Mouse (Mus musculus) MEL (cell line): ENCODE data around the gene Hpgd. TPM values are rescaled to one million over a fixed set of nuclear protein-coding genes. Genes with fewer than 3 reads are reported as not detected.
"Not testable (repeated sequence)": the region's sequence is repeated elsewhere in the genome, so short reads cannot be mapped to it uniquely, and the experiment has no call there.

Source experiments
- DNase-seq: peaks from one replicate; pipeline ENCODE4 v3.0.0; 2011; ENCODE audit warnings: low read depth, low spot score
- H3K27ac ChIP-seq: 2 replicates; pipeline ENCODE4 v1.5.1; 2012; ENCODE audit warnings: low read depth, mild to moderate bottlenecking, control low read depth, low read length, moderate library complexity; ENCODE audit not compliant: control insufficient read depth
- H3K27me3 ChIP-seq, 2 experiments: fragments of 150-350 bp in 1 of 2; sonication (generic) in 1 of 2; 2 replicates each; pipeline ENCODE4 v1.6.1; 2012; ENCODE audit warnings: low read length in 2 of 2, mild to moderate bottlenecking in 2 of 2, improper control_type of control experiment in 1 of 2, moderate library complexity in 1 of 2; ENCODE audit not compliant: insufficient read depth in 2 of 2, control insufficient read depth in 1 of 2
- H3K36me3 ChIP-seq, 2 experiments: 2 replicates each; pipeline ENCODE4 v1.6.1; 2012 to 2014; ENCODE audit warnings: low read length in 2 of 2, improper control_type of control experiment in 1 of 2, inconsistent platforms in 1 of 2, mild to moderate bottlenecking in 1 of 2; ENCODE audit not compliant: insufficient read depth in 2 of 2, control insufficient read depth in 1 of 2
- H3K4me1 ChIP-seq, 2 experiments: fragments of 150-350 bp in 1 of 2; sonication (generic) in 1 of 2; 2 replicates each; pipeline ENCODE4 v1.6.1; 2012; ENCODE audit warnings: low read length in 2 of 2, improper control_type of control experiment in 1 of 2, mild to moderate bottlenecking in 1 of 2; ENCODE audit not compliant: insufficient read depth in 2 of 2, control insufficient read depth in 1 of 2
- H3K4me3 ChIP-seq, 2 experiments: fragments of 150-350 bp in 1 of 2; sonication (generic) in 1 of 2; 2 replicates each; pipeline ENCODE4 v1.5.1; 2012; ENCODE audit warnings: low read depth in 2 of 2, low read length in 2 of 2, mild to moderate bottlenecking in 2 of 2, moderate library complexity in 2 of 2, control low read depth in 1 of 2, improper control_type of control experiment in 1 of 2; ENCODE audit not compliant: control insufficient read depth in 1 of 2, insufficient read depth in 1 of 2
- H3K79me2 ChIP-seq: 2 replicates; pipeline ENCODE4 v1.6.1; 2012; ENCODE audit warnings: mild to moderate bottlenecking, low read length, moderate library complexity; ENCODE audit not compliant: control insufficient read depth, poor library complexity, insufficient read depth
- H3K9ac ChIP-seq: 2 replicates; pipeline ENCODE4 v1.6.1; 2012; ENCODE audit warnings: low read depth, mild to moderate bottlenecking, control low read depth, low read length, moderate library complexity; ENCODE audit not compliant: control insufficient read depth, poor library complexity, severe bottlenecking
- H3K9me3 ChIP-seq: fragments of 150-350 bp; sonication (generic); replicated peaks from 2 replicates; pipeline ENCODE4 v1.6.1; 2012; ENCODE audit warnings: mild to moderate bottlenecking, low read length, improper control_type of control experiment, moderate library complexity; ENCODE audit not compliant: insufficient read depth
- CHD1 ChIP-seq: IDR thresholded peaks from 2 replicates; pipeline ENCODE4 v1.6.1; 2012; ENCODE audit warnings: low read depth, mild to moderate bottlenecking, inconsistent platforms, low read length, improper control_type of control experiment
- CHD2 ChIP-seq: IDR thresholded peaks from 2 replicates; pipeline ENCODE4 v1.6.1; 2011; ENCODE audit warnings: low read length, improper control_type of control experiment
- CTCF ChIP-seq, 3 experiments: IDR thresholded peaks in 2 of 3; conservative IDR thresholded peaks in 1 of 3; 2 replicates each; pipeline ENCODE4 v1.5.1; 2011 to 2012; ENCODE audit warnings: low read length in 3 of 3, low read depth in 2 of 3, mild to moderate bottlenecking in 2 of 3, improper control_type of control experiment in 1 of 3, inconsistent platforms in 1 of 3, mixed read lengths in 1 of 3, moderate library complexity in 1 of 3; ENCODE audit not compliant: control insufficient read depth in 1 of 3, insufficient read depth in 1 of 3, poor library complexity in 1 of 3, severe bottlenecking in 1 of 3
- E2F4 ChIP-seq: IDR thresholded peaks from 2 replicates; pipeline ENCODE4 v1.6.1; 2011; ENCODE audit warnings: low read depth, low read length, improper control_type of control experiment, borderline replicate concordance
- EP300 ChIP-seq, 2 experiments: IDR thresholded peaks; 2 replicates each; pipeline ENCODE4 v1.6.1; 2011; ENCODE audit warnings: improper control_type of control experiment in 2 of 2, low read length in 2 of 2, low read depth in 1 of 2, mild to moderate bottlenecking in 1 of 2
- MAFK ChIP-seq: IDR thresholded peaks from 2 replicates; pipeline ENCODE4 v1.6.1; 2011; ENCODE audit warnings: low read depth, mild to moderate bottlenecking, low read length, improper control_type of control experiment, borderline replicate concordance
- MAX ChIP-seq: IDR thresholded peaks from 2 replicates; pipeline ENCODE4 v1.6.1; 2011; ENCODE audit warnings: low read length, improper control_type of control experiment
- MAZ ChIP-seq: IDR thresholded peaks from 2 replicates; pipeline ENCODE4 v1.6.1; 2012; ENCODE audit warnings: low read depth, mild to moderate bottlenecking, inconsistent platforms, low read length, improper control_type of control experiment
- MXI1 ChIP-seq: IDR thresholded peaks from 2 replicates; pipeline ENCODE4 v1.6.1; 2011; ENCODE audit warnings: mild to moderate bottlenecking, low read depth, low read length, improper control_type of control experiment
- MYB ChIP-seq: IDR thresholded peaks from 2 replicates; pipeline ENCODE4 v1.6.1; 2011; ENCODE audit warnings: mild to moderate bottlenecking, low read depth, low read length, improper control_type of control experiment
- MYC ChIP-seq: IDR thresholded peaks from 2 replicates; pipeline ENCODE4 v1.6.1; 2011; ENCODE audit warnings: low read depth, mild to moderate bottlenecking, low read length, improper control_type of control experiment, moderate library complexity
- POLR2A ChIP-seq, 2 experiments: IDR thresholded peaks; 2 replicates each; pipeline ENCODE4 v1.6.1; 2011 to 2012; ENCODE audit warnings: low read length in 2 of 2, mild to moderate bottlenecking in 2 of 2, control low read depth in 1 of 2, improper control_type of control experiment in 1 of 2, low read depth in 1 of 2, moderate library complexity in 1 of 2; ENCODE audit not compliant: control insufficient read depth in 1 of 2, insufficient read depth in 1 of 2, poor library complexity in 1 of 2
- POLR2AphosphoS5 ChIP-seq: IDR thresholded peaks from 2 replicates; pipeline ENCODE4 v1.6.1; 2012; ENCODE audit warnings: low read depth, borderline replicate concordance, mild to moderate bottlenecking, inconsistent platforms, low read length, moderate library complexity, mixed read lengths
- RAD21 ChIP-seq: IDR thresholded peaks from 2 replicates; pipeline ENCODE4 v1.6.1; 2011; ENCODE audit warnings: mild to moderate bottlenecking, low read depth, low read length, improper control_type of control experiment
- SMC3 ChIP-seq: IDR thresholded peaks from 2 replicates; pipeline ENCODE4 v1.6.1; 2011; ENCODE audit warnings: low read depth, low read length, improper control_type of control experiment
- TCF12 ChIP-seq: IDR thresholded peaks from 2 replicates; pipeline ENCODE4 v1.6.1; 2014; ENCODE audit warnings: low read depth, mild to moderate bottlenecking, inconsistent platforms, low read length, improper control_type of control experiment, moderate library complexity
- UBTF ChIP-seq: IDR thresholded peaks from 2 replicates; pipeline ENCODE4 v1.6.1; 2012; ENCODE audit warnings: low read depth, mild to moderate bottlenecking, inconsistent platforms, low read length, improper control_type of control experiment, moderate library complexity, borderline replicate concordance; ENCODE audit not compliant: insufficient read depth
- USF2 ChIP-seq, 2 experiments: IDR thresholded peaks; 2 replicates each; pipeline ENCODE4 v1.6.1; 2011 to 2012; ENCODE audit warnings: improper control_type of control experiment in 2 of 2, low read length in 2 of 2, borderline replicate concordance in 1 of 2, inconsistent platforms in 1 of 2, low read depth in 1 of 2, mild to moderate bottlenecking in 1 of 2; ENCODE audit not compliant: insufficient read depth in 1 of 2
- ZC3H11A ChIP-seq: IDR thresholded peaks from 2 replicates; pipeline ENCODE4 v1.6.1; 2012; ENCODE audit warnings: low read depth, mild to moderate bottlenecking, inconsistent platforms, low read length, improper control_type of control experiment
- ZKSCAN1 ChIP-seq: IDR thresholded peaks from 2 replicates; pipeline ENCODE4 v1.6.1; 2012; ENCODE audit warnings: low read depth, mild to moderate bottlenecking, inconsistent platforms, low read length, improper control_type of control experiment, moderate library complexity
- polyA plus RNA-seq, 2 experiments: library from polyadenylated mRNA; stranded (reverse) in 1 of 2; unstranded in 1 of 2; fragments of >175 nt in 1 of 2; fragments of >200 nt in 1 of 2; gene quantifications; 2 replicates each; pipeline versions ENCODE4 v1.2.1 to v1.2.4; 2012; ENCODE audit warnings: low replicate concordance in 2 of 2, low read depth in 1 of 2; ENCODE audit not compliant: insufficient read length in 2 of 2, insufficient read depth in 1 of 2, missing spikeins in 1 of 2
- total RNA-seq: library from RNA; depleted of rRNA; stranded (reverse); fragments of 300-350 nt; gene quantifications from 2 replicates; pipeline ENCODE4 v1.2.3, GENCODE M21; 2012; rRNA removed

Gene Hpgd
- total RNA-seq: not detected in 2 replicates
- polyA plus RNA-seq: not detected

DNA sequence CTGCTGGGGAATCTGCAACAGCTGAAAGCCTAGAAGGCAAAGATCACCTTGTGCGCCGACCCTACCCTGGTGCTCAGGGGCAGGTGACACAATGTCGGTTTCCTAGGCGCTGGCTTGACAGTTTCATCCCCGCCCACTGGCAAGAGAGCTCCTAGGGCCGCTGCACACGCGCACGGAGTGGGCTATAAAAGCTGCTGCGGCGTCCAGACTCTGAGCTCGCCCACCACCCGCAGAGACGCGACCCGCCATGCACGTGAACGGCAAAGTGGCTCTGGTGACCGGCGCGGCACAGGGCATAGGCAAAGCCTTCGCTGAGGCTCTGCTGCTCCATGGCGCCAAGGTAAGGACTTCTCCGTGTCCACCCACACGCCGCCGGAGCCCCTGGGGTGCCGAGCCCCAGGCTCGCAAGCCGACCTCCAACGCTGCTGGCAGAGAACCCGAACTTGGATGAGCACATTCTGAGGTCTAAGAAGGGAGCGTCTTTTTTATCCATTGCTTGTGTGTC, at the start of gene Hpgd:
Hpgd (plus strand) TSS at position 213 of the 505 bp plus-strand sequence.
- Histone ChIP-seq H3K27me3 (no peaks in the 10 kb centered on the region), H3K9me3 (no peaks in the 10 kb centered on the region), H3K4me1 (no peaks in the 10 kb centered on the region), H3K9ac (no peak within 1 kb of the TSS), H3K79me2 (no peaks in the 10 kb centered on the region), H3K36me3 (no peaks in the 10 kb centered on the region), H3K27ac (no peak within 1 kb of the TSS), H3K4me3 (no peak within 1 kb of the TSS)
- DNase-seq: no peak
- TF ChIP-seq UBTF (no peak), MXI1 (no peak), ZC3H11A (no peak), POLR2AphosphoS5 (no peak), ZKSCAN1 (no peak), EP300 (IDR thresholded peaks at IDR 0.05; ENCODE audit: low read depth in 1 of 2, low read length in 2 of 2) (no peak), POLR2A (IDR thresholded peaks at IDR 0.05; ENCODE audit: control insufficient read depth in 1 of 2, insufficient read depth in 1 of 2, low read depth in 1 of 2, low read length in 2 of 2, poor library complexity in 1 of 2) (no peak), MAX (no peak), E2F4 (no peak), RAD21 (no peak), CTCF (IDR thresholded peaks at IDR 0.05 in 2 of 3, conservative IDR thresholded peaks at IDR 0.05 in 1 of 3; ENCODE audit: control insufficient read depth in 1 of 3, insufficient read depth in 1 of 3, low read depth in 2 of 3, low read length in 3 of 3, poor library complexity in 1 of 3, severe bottlenecking in 1 of 3) (no peak), USF2 (IDR thresholded peaks at IDR 0.05; ENCODE audit: borderline replicate concordance in 1 of 2, insufficient read depth in 1 of 2, low read depth in 1 of 2, low read length in 2 of 2) (no peak), MAFK (no peak), MYB (no peak), MAZ (no peak), SMC3 (no peak), CHD2 (no peak), CHD1 (no peak), MYC (no peak), TCF12 (no peak)

- H3K4me1 ChIP-seq, DNase-seq, H3K79me2 ChIP-seq, H3K27ac ChIP-seq, H3K9me3 ChIP-seq, H3K27me3 ChIP-seq, H3K4me3 ChIP-seq, H3K36me3 ChIP-seq, H3K9ac ChIP-seq: not testable (repeated sequence)
These were observed 42.7 kb upstream of the Hpgd start for GRCm38 (mm10) chr8:56251728-56252127.
